In the genomic region with DNA sequence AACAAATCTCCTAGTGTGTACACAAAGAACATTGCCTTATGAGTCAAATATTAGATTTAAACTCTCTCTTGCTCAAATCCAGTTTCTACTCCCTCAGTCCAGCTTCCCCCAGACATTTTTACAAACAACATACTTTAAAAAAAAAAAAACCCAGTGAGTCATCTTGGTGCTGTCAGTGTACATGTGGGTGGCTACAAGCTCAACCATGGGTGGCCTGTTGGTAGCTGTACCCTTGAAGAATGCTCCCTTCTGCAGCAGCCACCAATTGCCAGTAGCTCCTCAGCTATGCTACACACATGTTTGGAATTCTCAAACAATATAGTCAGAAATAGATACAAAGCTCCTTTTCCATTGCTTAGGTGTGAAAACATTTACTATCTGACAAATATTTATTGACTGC, we compare ENCODE assay signal across 24 mouse cellular contexts.
DNase-seq lines count a peak whose midpoint lies in the region; ATAC-seq and TF ChIP-seq lines count a peak whose summit lies in the region.
"Had no signal": no experiment of that assay in that cellular context is flagged by ENCODE, and none has a peak within 500 bp of the region (broad histone marks: within the 10 kb centered on the region; RNA-seq: fewer than 3 reads in every experiment).

No protein-coding gene starts in this region.

- H3K4me2 ChIP-seq in CH12.LX (ENCODE audit: insufficient read depth, low read depth, poor library complexity, severe bottlenecking): no peak overlapping the region
- H3K4me2 ChIP-seq in forebrain, embryonic 11.5 days (ENCODE audit: low read depth, low read length, severe bottlenecking): no peak overlapping the region
- H3K4me2 ChIP-seq: embryonic facial prominence, embryonic 15.5 days; heart, embryonic 13.5 days had no signal

- no peak for TF ChIP-seq CTCF in CH12.LX (conservative IDR thresholded peaks at IDR 0.05 in 1 of 2, IDR thresholded peaks at IDR 0.05 in 1 of 2; ENCODE audit: low read depth in 2 of 2, low read length in 2 of 2)

- peaks cover 0 to 7% of the 10 kb centered on the region in 2 experiments; a peak in 1 of 4 replicates for H3K4me1 ChIP-seq in CH12.LX (ENCODE audit: control insufficient read depth in 1 of 2, insufficient read depth in 2 of 2)
- H3K4me1 ChIP-seq in forebrain, embryonic 11.5 days (replicated peaks; ENCODE audit: control insufficient read depth, insufficient read depth, low read length): no peaks in the 10 kb centered on the region
- H3K4me1 ChIP-seq: embryonic facial prominence, embryonic 15.5 days; forebrain, embryonic 10.5 days; heart, embryonic 13.5 days had no signal

- no peak for TF ChIP-seq RAD21 in CH12.LX (IDR thresholded peaks at IDR 0.05; ENCODE audit: low read depth, low read length)

- no peak for ATAC-seq in forebrain, embryonic 11.5 days (replicated peaks; ENCODE audit: low FRiP score)
- ATAC-seq: CD4-positive, CD25-positive, alpha-beta regulatory T cell, adult 4 months; forebrain, postnatal 0 days; hindbrain, embryonic 16.5 days; inflammation-experienced regulatory T-cells, adult 6 months had no signal

- no peaks in the 10 kb centered on the region for H3K9me3 ChIP-seq in CH12.LX (replicated peaks; ENCODE audit: low read length)
- H3K9me3 ChIP-seq in forebrain, embryonic 11.5 days (ENCODE audit: control insufficient read depth, low read length): no peaks in the 10 kb centered on the region
- H3K9me3 ChIP-seq: embryonic facial prominence, embryonic 15.5 days; forebrain, embryonic 10.5 days; heart, embryonic 13.5 days had no signal

- no peak overlapping the region for H3K9ac ChIP-seq in CH12.LX (ENCODE audit: insufficient read depth, low read depth)
- no peak overlapping the region for H3K9ac ChIP-seq in forebrain, embryonic 11.5 days (ENCODE audit: low read length)
- H3K9ac ChIP-seq: embryonic facial prominence, embryonic 15.5 days; forebrain, postnatal 0 days; heart, embryonic 13.5 days had no signal

- H3K27ac ChIP-seq in CH12.LX (ENCODE audit: insufficient read depth, low read depth): no peak overlapping the region
- H3K27ac ChIP-seq in forebrain, embryonic 11.5 days (ENCODE audit: low read depth, low read length): no peak overlapping the region
- H3K27ac ChIP-seq: embryonic facial prominence, embryonic 15.5 days; forebrain, embryonic 10.5 days; heart, embryonic 13.5 days had no signal

- dilution Hi-C loops in CH12.LX (cut with MboI; ENCODE audit: extremely low pct_ligation_motif_present, extremely low pct_unique_long_range_greater_than_20kb, low sequenced_read_pairs): no loop called here

- intact Hi-C loops in left cerebral cortex, postnatal 10 days (cut with DNase I): no loop called here

- no peaks in the 10 kb centered on the region for H3K27me3 ChIP-seq in CH12.LX (replicated peaks)
- no peaks in the 10 kb centered on the region for H3K27me3 ChIP-seq in forebrain, embryonic 11.5 days (ENCODE audit: control insufficient read depth, insufficient read depth, low read length)
- H3K27me3 ChIP-seq: embryonic facial prominence, embryonic 15.5 days; heart, embryonic 13.5 days had no signal

- H3K4me3 ChIP-seq in CH12.LX (replicated peaks in 1 of 3; ENCODE audit: low read depth in 2 of 3, low read length in 2 of 3, poor library complexity in 1 of 3): no peak overlapping the region
- H3K4me3 ChIP-seq in forebrain, embryonic 11.5 days (ENCODE audit: low read depth, low read length): no peak overlapping the region
- H3K4me3 ChIP-seq: embryonic facial prominence, embryonic 15.5 days; erythroblast, embryonic 14.5 days; forebrain, embryonic 10.5 days; heart, embryonic 13.5 days had no signal

- peak; percentile 3 to 12 for DNase-seq in left cerebral cortex, adult 18-20 months (ENCODE audit: low spot score in 2 of 2)
- DNase-seq in left cerebral cortex, postnatal 10 days (ENCODE audit: extremely low spot score in 1 of 2, low spot score in 2 of 2): no peak
- DNase-seq in CH12.LX (ENCODE audit: extremely low read depth) (no peak), NIH3T3 (ENCODE audit: low read depth) (peak; percentile 13)
- DNase-seq in forebrain, embryonic 11.5 days (ENCODE audit: low spot score): no peak
- DNase-seq in spleen, postnatal 4 days (ENCODE audit: low spot score in 2 of 2): no peak
- DNase-seq: adrenal gland, adult 8-10 months; adrenal gland, postnatal 36 days; B cell, adult 2 months; cerebellum, adult 11 months; cerebellum, adult 8-10 months; cerebellum, postnatal 14 days; embryo, embryonic 11 days; forebrain, postnatal 0 days; gastrocnemius, postnatal 36 days; heart, adult 11 months; heart, postnatal 36 days had no signal

- H3K36me3 ChIP-seq in CH12.LX (replicated peaks in 1 of 2; ENCODE audit: control insufficient read depth in 1 of 2, insufficient read depth in 1 of 2, low read length in 1 of 2): peaks cover 0 to 6% of the 10 kb centered on the region in 2 experiments
- no peaks in the 10 kb centered on the region for H3K36me3 ChIP-seq in forebrain, embryonic 11.5 days (ENCODE audit: control insufficient read depth, insufficient read depth, low read length)
- H3K36me3 ChIP-seq: embryonic facial prominence, embryonic 15.5 days; forebrain, embryonic 10.5 days; heart, embryonic 13.5 days had no signal

- TF ChIP-seq EP300 in CH12.LX (IDR thresholded peaks at IDR 0.05; ENCODE audit: low read length): no peak

- H3K79me2 ChIP-seq in CH12.LX (replicated peaks; ENCODE audit: control insufficient read depth, extremely low read depth, insufficient read depth, poor library complexity, severe bottlenecking): no peaks in the 10 kb centered on the region

- TF ChIP-seq POLR2A in CH12.LX (IDR thresholded peaks at IDR 0.05; ENCODE audit: low read depth, low read length): no peak

- in situ Hi-C loops in CH12.LX (cut with MboI; ENCODE audit: low pct_ligation_motif_present, low pct_unique_long_range_greater_than_20kb, low sequenced_read_pairs): no loop called here

TF ChIP-seq in CH12.LX, 34 proteins besides CTCF, POLR2A, EP300 and RAD21:
- TF ChIP-seq ZC3H11A (IDR thresholded peaks at IDR 0.05; ENCODE audit: low read depth, low read length): no peak
- no peak for TF ChIP-seq MEF2A (IDR thresholded peaks at IDR 0.05; ENCODE audit: borderline replicate concordance, low read depth, low read length)
- TF ChIP-seq ZNF384 (IDR thresholded peaks at IDR 0.05; ENCODE audit: low read depth, low read length): peak; percentile 70
- 0 out of 2 replicates have a peak, but pooled peaks have one; percentile 20 for TF ChIP-seq MXI1 (IDR thresholded peaks at IDR 0.05; ENCODE audit: low read depth, low read length)
- no peak for TF ChIP-seq HCFC1 (IDR thresholded peaks at IDR 0.05; ENCODE audit: low read depth, low read length)

Comparison
In these comparisons a context has a peak if more than half of its experiments do, and no peak if none do; other contexts are left out.
1. DNase-seq: peak in left cerebral cortex, adult 18-20 months (2 of 2) and NIH3T3 (single experiment); none in left cerebral cortex, postnatal 10 days (0 of 2), CH12.LX (single experiment), forebrain, embryonic 11.5 days (single experiment) and spleen, postnatal 4 days (0 of 2).